Mouse (Mus musculus): ENCODE measurements at regions not wholly inside any gene's neighbourhood (a gene's known extent, or its start where the extent isn't known, plus 50 kb on each side); places are given as distances from the start of the nearest gene placed in this dataset.

DNA sequence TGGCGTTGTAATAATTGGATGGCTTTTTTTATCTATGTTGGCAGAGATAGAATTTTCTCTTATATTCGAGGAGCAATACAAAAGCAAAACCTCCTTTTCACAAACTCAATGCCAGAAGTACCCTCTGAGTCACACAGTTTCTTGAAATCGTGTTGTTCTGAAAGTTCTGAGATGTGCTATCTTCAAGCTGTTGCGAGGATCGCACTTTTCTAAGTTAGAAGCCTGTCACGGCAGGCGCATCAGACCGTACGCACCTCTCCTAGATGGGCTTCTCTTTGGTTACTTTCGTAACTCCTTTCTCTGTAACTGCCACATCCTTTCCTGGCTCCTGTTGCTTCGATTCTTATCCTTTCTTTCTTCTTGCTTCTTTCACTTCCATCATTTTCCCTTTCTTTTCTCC lies 271.2 kb upstream of the Arrdc3 start:
- CTCF ChIA-PET, result no interaction called here
- POLR2A ChIA-PET, result no interaction called here

DNA sequence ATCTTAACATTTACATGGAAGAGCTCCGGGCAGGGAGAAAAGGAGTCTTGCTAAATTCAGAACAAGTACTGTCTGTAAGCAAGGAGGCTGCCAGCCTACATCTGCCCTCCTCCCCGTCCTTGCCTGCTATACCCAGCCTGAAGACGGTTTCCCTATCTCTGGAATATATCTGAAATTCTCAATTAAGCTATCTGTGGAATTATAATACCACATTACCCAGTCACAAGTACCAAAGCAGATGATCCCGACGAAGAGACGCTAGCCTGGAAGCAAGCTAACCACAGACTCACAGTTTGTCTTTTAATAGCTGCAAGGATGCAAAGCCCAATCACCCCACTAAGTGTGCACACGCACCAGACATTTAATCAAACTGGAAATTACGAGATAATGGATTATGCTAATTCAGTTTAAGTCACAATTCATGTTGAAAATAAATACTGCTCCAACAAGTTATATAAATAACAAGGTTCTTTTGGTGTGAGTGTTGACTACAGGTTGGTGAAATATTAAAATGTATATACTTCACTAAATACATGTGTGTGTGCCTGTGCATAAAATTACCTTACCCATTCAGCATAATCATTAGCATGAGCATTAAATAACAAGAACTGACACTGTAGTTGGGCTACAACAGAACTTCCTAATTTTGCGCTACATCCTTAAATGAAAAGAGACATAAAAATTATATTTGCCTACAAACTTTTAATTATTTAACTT lies 269.9 kb upstream of the Arrdc3 start:
- ChIA-PET POLR2A (no interaction called here), CTCF (no interaction called here)

- ChIA-PET POLR2A (no interaction called here), CTCF (no interaction called here)
These were observed 269.3 kb upstream of the Arrdc3 start for GRCm38 (mm10) chr13:80613884-80614247.

- ChIA-PET CTCF (no interaction called here), POLR2A (no interaction called here)
These were observed 268.2 kb upstream of the Arrdc3 start for GRCm38 (mm10) chr13:80614971-80615370.

- POLR2A ChIA-PET, result no interaction called here
- CTCF ChIA-PET, result no interaction called here
These were observed 260.2 kb upstream of the Arrdc3 start for GRCm38 (mm10) chr13:80623005-80623404.

DNA sequence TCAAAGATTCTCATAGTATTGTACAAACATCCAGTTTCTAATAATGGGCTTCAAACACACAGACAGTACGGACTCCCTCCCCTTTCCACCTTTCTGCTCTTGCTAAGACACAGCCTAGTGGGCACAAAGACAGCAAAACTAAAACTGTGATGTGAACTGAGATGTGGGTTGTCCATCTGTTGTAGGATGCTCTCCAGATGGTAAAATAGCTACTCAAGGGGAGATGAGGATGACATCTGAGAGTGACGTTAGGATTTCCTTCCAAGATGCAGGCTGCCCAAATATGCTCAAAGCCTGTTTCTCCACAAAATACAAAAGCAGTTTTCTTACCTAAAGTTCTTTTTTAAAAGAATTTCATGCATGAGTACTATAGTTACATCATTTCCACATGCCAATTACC lies 241.8 kb upstream of the Arrdc3 start:
- ChIA-PET POLR2A (no interaction called here), CTCF (no interaction called here)

GRCm38 (mm10) chr13:80647578-80647977 lies 235.6 kb upstream of the Arrdc3 start:
- CTCF ChIA-PET, result no interaction called here

DNA sequence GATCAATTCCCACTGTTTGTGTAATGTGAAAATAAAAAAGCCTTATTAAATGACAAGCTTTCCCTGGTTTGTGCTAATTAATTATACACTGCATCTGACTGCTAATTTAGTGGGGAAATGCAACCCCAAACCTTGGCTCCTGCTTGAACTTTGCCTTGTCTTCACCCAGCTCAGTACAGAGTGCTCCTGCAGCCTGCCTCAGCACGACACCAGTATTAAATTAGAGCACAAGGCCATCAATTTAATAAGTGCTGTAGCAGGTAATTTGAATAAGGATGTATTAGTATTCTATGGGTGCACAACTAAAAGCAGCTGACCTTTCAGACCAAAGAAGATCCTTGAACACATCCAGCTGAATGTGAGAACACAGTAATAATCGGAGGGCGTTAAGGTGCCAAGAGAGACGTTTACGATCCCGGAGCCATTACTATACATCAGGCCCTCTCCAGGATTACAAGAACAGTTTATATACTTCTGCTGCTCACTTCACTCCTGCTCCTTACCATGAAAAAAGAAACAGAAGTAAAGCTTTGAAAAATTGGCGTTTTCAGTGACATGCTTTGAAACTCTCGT lies 230.1 kb upstream of the Arrdc3 start:
- ChIA-PET CTCF (interaction anchor here in 1 of 4 experiments (0.6 kb wide), 1 partner anchor 1081 kb away, joined by 5 read pairs; no protein-coding TSS in a partner anchor), POLR2A (no interaction called here)

More at GRCm38 (mm10) chr13:80647578-80647977, 235.6 kb upstream of the Arrdc3 start:
- POLR2A ChIA-PET, result no interaction called here

DNA sequence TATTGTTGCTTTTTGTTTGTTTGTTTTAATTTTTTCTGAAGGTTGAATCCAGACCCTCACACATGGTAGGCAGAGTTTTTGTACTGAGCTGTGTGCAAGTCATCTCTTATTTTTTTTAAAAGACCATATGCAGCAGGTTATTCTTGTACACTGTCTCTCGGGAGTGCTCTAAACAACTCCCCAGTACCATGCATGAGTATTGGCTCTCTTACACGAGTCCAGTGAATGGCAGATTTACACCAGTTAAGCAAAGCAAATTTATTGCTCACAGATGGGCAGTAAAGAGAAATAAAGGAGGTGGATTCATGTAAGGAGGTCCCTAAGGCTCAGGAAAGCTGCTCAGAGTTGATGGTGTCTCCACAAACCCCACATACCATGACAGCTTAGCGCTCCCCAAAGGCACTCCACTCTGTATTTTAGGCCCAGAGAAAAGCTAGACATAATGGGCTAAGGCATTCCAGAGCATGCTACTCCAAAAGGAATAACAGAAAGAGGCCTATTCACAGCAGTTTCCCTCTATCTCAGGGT lies 216.9 kb upstream of the Arrdc3 start:
- ChIA-PET POLR2A (no interaction called here), CTCF (no interaction called here)

GRCm38 (mm10) chr13:80689871-80690270 lies 193.3 kb upstream of the Arrdc3 start:
- POLR2A ChIA-PET, result no interaction called here
- CTCF ChIA-PET, result no interaction called here

DNA sequence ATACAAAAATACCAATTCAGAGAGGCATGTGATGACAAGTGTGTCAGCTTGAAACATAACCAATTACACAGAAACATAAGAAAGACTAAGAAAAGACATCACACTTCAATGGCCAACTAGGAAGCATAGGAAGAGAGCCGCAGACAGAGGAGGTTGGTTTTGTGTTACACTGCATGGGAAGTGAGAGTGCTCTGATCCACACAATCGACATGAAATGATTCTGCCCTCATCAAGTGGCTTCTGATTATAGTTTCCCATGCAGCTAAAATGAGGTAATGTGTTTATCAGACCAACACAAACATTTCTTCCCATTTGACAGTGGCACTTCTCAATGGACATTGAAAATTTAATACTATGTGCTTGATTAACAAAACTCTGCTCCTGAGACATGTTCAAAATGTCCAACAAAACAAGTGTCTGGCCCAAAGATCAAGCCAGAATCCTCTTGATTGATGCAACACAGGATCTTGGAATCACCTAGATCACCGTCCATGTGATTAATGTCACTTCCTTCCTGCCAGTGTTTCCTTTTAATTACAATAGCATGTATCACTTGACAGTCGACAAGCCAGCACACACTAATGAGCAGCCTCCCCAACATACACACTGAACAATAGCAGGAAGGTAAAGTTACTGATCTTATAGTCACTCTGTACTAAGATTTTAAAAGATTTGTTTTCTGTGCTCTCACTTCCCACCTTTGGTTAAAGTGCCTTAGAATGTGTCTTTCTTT lies 192.4 kb upstream of the Arrdc3 start:
- CTCF ChIA-PET, result no interaction called here
- POLR2A ChIA-PET, result no interaction called here

GRCm38 (mm10) chr13:80695549-80696150 lies 187.5 kb upstream of the Arrdc3 start:
- POLR2A ChIA-PET, result no interaction called here
- CTCF ChIA-PET, result no interaction called here

DNA sequence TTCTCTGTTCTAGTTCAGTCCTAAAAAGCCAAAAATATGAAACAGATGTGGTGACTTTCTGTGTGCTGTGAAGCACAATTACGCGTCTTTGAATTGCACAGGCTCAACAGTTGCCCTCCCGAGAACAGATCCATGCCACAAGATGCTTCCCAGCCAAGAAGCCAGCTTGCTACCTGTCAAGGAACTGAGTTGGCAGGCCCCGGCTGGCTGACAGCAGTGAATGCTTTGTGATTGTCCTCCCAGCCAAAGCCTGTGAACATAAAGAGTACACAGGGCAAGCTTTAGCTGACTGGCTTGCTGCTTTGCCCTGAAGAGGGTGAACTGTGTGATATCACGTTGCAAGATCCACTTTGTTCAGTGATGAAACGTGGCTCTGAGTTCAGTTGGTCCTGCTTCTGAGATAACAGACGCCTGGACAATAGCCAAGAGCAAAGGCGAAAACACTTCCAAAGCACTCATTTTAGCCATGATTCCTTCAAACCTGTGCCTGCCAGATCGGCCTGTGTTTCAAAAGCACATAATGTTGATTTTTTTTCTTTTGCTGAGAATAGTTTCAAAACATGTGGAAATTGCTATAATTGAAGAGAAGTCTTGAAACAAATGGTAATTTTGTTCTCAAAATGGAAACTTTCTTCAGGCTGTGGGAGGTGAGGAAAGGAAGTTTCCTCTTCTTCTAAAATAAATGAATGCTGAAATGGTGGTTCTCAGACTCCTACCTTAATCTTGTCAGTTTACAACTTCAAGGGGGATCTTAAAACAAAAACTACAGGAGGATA lies 173.5 kb upstream of the Arrdc3 start:
- POLR2A ChIA-PET, result interaction anchor here in 1 of 4 experiments (0.6 kb wide), 1 partner anchor 83 kb away, joined by 3 read pairs; no protein-coding TSS in a partner anchor
- CTCF ChIA-PET, result no interaction called here

- POLR2A ChIA-PET, result no interaction called here
- CTCF ChIA-PET, result no interaction called here
These were observed 163.9 kb upstream of the Arrdc3 start for GRCm38 (mm10) chr13:80719313-80719712.

DNA sequence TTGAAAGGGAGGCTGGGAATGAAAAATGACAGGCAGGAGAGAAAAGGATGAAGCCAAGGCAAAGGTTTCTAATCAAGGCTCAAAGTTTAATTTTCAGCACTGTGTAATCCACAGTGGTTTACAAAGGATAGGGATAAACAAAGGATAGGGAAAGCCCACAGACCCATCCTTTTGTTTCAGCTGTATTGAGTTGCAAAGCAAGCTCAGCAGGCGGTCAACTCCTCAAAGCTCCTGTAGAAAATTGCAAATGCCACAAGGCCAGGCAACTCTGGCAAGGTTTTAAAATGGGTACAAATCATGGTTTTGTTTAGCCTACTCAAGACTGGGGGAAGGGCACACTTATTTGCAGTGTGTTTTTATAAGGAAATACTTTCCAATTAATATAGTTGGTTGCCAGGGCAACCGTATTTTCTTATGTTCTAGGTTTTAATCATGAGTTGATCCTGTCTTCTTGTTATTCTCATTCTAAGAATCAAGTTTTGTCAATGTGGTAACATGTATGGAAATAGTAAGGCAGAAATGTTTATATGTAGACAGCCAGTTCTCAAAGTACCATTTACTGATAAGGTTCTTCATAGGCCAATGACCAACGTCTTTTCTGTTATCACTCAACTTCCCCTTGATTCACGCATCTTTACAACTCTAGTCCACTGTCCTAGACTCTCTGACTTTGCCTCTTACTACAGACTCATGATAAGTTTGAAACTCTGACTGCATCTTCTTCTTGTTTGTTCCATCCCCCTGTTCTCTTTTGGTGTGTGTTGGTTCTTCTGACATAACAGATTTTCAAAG lies 159.8 kb upstream of the Arrdc3 start:
- POLR2A ChIA-PET, result interaction anchor here in 2 of 4 experiments (0.7 to 1.1 kb wide), 2 partner anchors 27 to 174 kb away, joined by 4 read pairs; no protein-coding TSS in a partner anchor
- CTCF ChIA-PET, result no interaction called here

DNA sequence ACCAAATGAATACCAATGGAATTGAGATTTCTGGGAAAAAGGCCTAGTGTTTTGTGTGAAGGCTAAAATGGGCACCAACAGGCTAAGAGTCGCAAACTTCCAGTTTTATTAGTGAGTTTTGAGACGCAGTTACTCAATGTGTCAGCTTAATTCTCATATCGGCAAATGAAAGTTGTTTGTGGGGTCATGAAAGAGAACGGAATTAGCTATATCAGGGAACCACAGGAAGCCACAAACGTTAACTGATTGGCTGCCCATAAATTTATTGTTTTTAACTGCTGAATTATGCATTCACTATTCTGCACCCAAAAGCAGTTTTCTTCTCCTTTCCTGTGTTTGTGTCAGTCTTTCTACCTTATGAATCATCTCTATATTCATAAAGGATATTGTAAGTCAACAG lies 154.0 kb upstream of the Arrdc3 start:
- POLR2A ChIA-PET, result no interaction called here
- CTCF ChIA-PET, result no interaction called here

- ChIA-PET CTCF (interaction anchor here in 1 of 4 experiments (0.9 kb wide), 1 partner anchor 192 kb away, joined by 3 read pairs; no protein-coding TSS in a partner anchor), POLR2A (interaction anchor here in 1 of 4 experiments (0.8 kb wide), 1 partner anchor 227 kb away, joined by 3 read pairs; no protein-coding TSS in a partner anchor)
These were observed 137.2 kb upstream of the Arrdc3 start for GRCm38 (mm10) chr13:80745991-80746390.

- POLR2A ChIA-PET, result interaction anchor here in 1 of 4 experiments (0.8 kb wide), 1 partner anchor 514 kb away, joined by 4 read pairs; no protein-coding TSS in a partner anchor
- CTCF ChIA-PET, result interaction anchor here in 2 of 4 experiments (0.6 to 0.9 kb wide), 5 partner anchors 21 to 435 kb away, joined by 3 read pairs; no protein-coding TSS in a partner anchor
These were observed 136.2 kb upstream of the Arrdc3 start for GRCm38 (mm10) chr13:80747022-80747421.

Measured in embryonic stem cell, embryonic (primary cell).